Mouse (Mus musculus): ENCODE results near the gene Engase.

GRCm38 (mm10) chr11:118443201-118443970 lies 33.2 kb upstream of the Engase start:
- TF ChIP-seq CTCF (IDR thresholded peaks at IDR 0.05; ENCODE audit: low read depth, low read length) = peak; percentile 94
- no peak for TF ChIP-seq POLR2A (IDR thresholded peaks at IDR 0.05; ENCODE audit: borderline replicate concordance, low read depth, low read length)

Data from bone marrow macrophage, adult 2 months (primary cell).